Mouse (Mus musculus): Measurements from ENCODE around the gene Pde4b. TPM values are rescaled to one million over a fixed set of nuclear protein-coding genes. Genes with fewer than 3 reads are reported as not detected.
A peak's percentile ranks its signal among the peaks of the same experiment; 100 is the strongest.

Pde4b gene
- polyA plus RNA-seq, 1 experiment from 2014 or later, result 43.4 TPM

DNA sequence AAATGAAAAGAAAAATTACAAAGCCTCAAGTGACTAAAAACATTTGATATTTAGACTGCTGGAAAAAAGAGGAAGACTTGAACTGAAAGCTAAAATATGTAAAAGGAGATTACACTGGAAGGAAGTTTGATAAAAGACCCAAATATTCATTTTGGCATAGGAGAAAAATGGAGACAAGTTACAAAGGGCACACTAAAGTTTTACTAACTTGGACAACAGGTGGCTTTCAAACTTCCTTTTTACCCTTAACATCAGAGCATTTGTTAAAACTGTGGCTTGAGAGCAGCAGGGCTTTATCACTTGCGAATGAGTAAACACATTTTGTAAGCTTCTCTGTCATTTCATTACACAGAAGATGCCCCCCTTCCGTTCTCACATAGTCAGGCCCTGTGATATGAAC, 492.4 kb downstream of the Pde4b start:
- no peak overlapping the region for H3K4me2 ChIP-seq (ENCODE audit: low read length)
- H3K4me3 ChIP-seq (ENCODE audit: low read length), result no peak overlapping the region
- H3K27ac ChIP-seq (ENCODE audit: low read depth, low read length), result no peak overlapping the region
- no peak overlapping the region for H3K9ac ChIP-seq (ENCODE audit: low read depth, low read length)
- H3K9me3 ChIP-seq (ENCODE audit: control insufficient read depth, low read length), result no peaks in the 10 kb centered on the region
- no peaks in the 10 kb centered on the region for H3K27me3 ChIP-seq (replicated peaks; ENCODE audit: control insufficient read depth, insufficient read depth, low read length)
- no peak for ATAC-seq
- H3K36me3 ChIP-seq (ENCODE audit: control insufficient read depth, insufficient read depth, low read length), result no peaks in the 10 kb centered on the region
- WGBS, result 79% methylated on average over 2 of the region's 2 CpGs
- peaks cover 3% of the 10 kb centered on the region; the same call in 1 of the 2 replicates for H3K4me1 ChIP-seq (ENCODE audit: control insufficient read depth, insufficient read depth, low read depth, low read length)

DNA sequence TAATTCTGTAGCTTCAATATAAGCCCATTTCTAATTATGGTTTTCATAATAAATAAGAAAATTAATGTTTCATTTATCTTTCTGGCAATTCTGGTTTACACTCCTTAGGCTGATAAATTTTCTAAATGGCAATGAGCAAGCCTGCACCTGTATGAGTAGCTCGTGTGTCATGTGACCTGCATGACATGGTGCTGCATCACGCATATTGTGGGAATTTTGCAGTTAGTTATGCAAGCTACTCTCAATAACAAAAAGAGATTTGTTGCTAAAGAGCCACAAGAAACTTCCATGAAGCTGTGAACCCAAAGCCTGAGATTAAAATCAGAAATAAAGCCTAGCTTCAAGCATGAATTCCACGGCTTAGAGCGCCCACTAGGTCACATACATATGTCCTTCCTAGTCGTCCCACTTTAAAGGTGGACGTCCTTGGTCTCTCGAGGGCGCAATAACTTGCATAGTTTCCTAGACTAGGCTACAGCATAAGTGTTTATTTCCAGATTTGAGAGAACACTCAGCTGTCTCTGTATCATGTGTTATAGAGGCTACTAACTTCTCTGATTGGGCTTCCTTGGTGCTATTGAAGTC, 494.9 kb downstream of the Pde4b start:
- no peak overlapping the region for H3K9ac ChIP-seq (ENCODE audit: low read depth, low read length)
- ATAC-seq, result no peak
- 93% methylated on average over 8 of the region's 8 CpGs for WGBS

DNA sequence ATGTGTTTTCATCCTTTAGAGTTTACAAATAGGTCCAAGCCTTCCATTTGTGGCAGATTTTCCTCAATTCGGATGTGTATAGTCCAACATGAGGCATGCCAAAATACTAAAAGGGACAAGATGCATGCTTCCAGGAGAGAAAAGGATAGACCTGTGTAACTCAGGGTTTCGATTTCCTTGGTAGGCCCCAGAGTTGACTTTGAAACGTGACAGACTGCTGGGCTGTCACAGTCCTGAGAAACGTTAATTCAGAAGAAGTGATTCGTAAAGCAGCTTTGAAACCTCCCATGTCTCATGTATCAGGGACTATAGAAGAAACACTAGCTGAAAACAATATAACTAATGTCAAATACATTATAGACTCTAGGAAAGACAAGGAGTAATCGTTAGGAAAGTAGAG, 495.6 kb downstream of the Pde4b start:
- H3K36me3 ChIP-seq (ENCODE audit: control insufficient read depth, insufficient read depth, low read length), result no peaks in the 10 kb centered on the region
- H3K4me3 ChIP-seq (ENCODE audit: low read length), result no peak overlapping the region
- peaks cover 5% of the 10 kb centered on the region for H3K4me1 ChIP-seq (ENCODE audit: control insufficient read depth, insufficient read depth, low read depth, low read length)
- H3K27me3 ChIP-seq (replicated peaks; ENCODE audit: control insufficient read depth, insufficient read depth, low read length), result no peaks in the 10 kb centered on the region
- H3K4me2 ChIP-seq (ENCODE audit: low read length), result no peak overlapping the region
- H3K9me3 ChIP-seq (ENCODE audit: control insufficient read depth, low read length), result no peaks in the 10 kb centered on the region
- H3K9ac ChIP-seq (ENCODE audit: low read depth, low read length), result no peak overlapping the region
- no peak for ATAC-seq
- no peak overlapping the region for H3K27ac ChIP-seq (ENCODE audit: low read depth, low read length)
- 77% methylated on average over 6 of the region's 6 CpGs for WGBS

More for the DNA sequence above, 494.9 kb downstream of the Pde4b start:
- Histone ChIP-seq H3K27ac (ENCODE audit: low read depth, low read length) (no peak overlapping the region), H3K36me3 (ENCODE audit: control insufficient read depth, insufficient read depth, low read length) (no peaks in the 10 kb centered on the region), H3K27me3 (replicated peaks; ENCODE audit: control insufficient read depth, insufficient read depth, low read length) (no peaks in the 10 kb centered on the region), H3K4me3 (ENCODE audit: low read length) (no peak overlapping the region), H3K4me1 (ENCODE audit: control insufficient read depth, insufficient read depth, low read depth, low read length) (peaks cover 5% of the 10 kb centered on the region), H3K4me2 (ENCODE audit: low read length) (no peak overlapping the region), H3K9me3 (ENCODE audit: control insufficient read depth, low read length) (no peaks in the 10 kb centered on the region)

DNA sequence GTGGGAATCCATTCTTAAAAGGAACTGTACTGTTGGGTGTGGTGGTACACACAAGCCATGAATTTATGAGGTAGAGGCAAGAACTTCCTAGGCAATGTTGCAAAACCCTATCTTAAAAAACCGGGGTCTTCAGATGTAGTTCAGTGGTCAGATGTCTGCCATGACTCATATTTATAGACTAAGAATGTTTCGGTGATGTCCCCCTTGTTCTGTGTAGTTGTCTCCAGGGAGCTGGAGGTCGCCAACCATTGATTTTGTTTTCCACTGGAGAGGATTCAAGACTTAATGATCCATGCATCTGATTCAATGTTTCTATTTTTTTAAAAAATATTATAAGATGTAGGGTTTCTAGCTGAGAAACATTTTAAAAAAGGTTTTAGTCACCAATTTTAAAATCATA, 496.1 kb downstream of the Pde4b start:
- 72% methylated on average over 3 of the region's 3 CpGs for WGBS
- Histone ChIP-seq H3K4me1 (ENCODE audit: control insufficient read depth, insufficient read depth, low read depth, low read length) (peaks cover 8% of the 10 kb centered on the region), H3K9me3 (ENCODE audit: control insufficient read depth, low read length) (no peaks in the 10 kb centered on the region), H3K27ac (ENCODE audit: low read depth, low read length) (no peak overlapping the region), H3K4me2 (ENCODE audit: low read length) (no peak overlapping the region), H3K9ac (ENCODE audit: low read depth, low read length) (no peak overlapping the region), H3K4me3 (ENCODE audit: low read length) (no peak overlapping the region), H3K27me3 (replicated peaks; ENCODE audit: control insufficient read depth, insufficient read depth, low read length) (no peaks in the 10 kb centered on the region), H3K36me3 (ENCODE audit: control insufficient read depth, insufficient read depth, low read length) (no peaks in the 10 kb centered on the region)
- no peak for ATAC-seq

DNA sequence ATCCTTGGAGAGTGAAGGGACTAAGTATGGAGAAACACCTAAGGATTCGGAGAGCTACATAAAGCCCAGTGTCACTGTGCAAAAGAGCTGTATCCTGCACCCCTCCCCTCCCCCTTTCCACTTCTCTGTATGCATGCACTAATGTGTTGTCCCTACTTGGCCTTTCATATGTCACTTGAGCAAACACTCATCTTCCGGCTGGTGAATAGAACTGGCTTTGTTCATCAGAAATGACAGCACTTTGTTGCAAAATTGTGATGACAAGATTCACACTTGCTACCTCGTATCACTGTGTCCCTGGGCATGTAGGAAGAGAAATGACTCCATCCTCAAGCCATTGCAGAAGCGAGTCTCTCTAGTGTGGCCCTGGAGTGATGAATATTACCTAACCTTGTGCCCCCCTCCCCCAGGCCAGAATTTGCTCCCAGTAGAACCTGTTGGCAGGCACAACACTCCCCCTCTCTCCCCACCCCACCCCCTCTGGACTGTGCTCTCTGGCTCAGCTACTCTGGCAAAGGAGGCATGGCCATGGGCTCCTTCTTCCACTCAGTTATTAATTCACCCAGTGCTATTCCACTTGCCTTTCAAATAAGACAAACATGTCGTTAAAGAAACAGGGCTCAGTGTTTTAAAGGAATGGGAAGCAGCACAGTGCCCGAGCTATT, 497.4 kb downstream of the Pde4b start:
- no peak overlapping the region for H3K4me3 ChIP-seq (ENCODE audit: low read length)
- H3K27ac ChIP-seq (ENCODE audit: low read depth, low read length), result peak overlapping the region; percentile 23; the same call in 1 of the 2 replicates
- no peak overlapping the region for H3K9ac ChIP-seq (ENCODE audit: low read depth, low read length)
- 39% methylated on average over 6 of the region's 6 CpGs for WGBS
- peaks cover 17% of the 10 kb centered on the region for H3K4me1 ChIP-seq (ENCODE audit: control insufficient read depth, insufficient read depth, low read depth, low read length)
- peak; percentile 38; the same call in 1 of the 2 replicates for ATAC-seq
- no peaks in the 10 kb centered on the region for H3K27me3 ChIP-seq (replicated peaks; ENCODE audit: control insufficient read depth, insufficient read depth, low read length)
- H3K9me3 ChIP-seq (ENCODE audit: control insufficient read depth, low read length), result no peaks in the 10 kb centered on the region
- H3K36me3 ChIP-seq (ENCODE audit: control insufficient read depth, insufficient read depth, low read length), result no peaks in the 10 kb centered on the region
- no peak overlapping the region for H3K4me2 ChIP-seq (ENCODE audit: low read length)

DNA sequence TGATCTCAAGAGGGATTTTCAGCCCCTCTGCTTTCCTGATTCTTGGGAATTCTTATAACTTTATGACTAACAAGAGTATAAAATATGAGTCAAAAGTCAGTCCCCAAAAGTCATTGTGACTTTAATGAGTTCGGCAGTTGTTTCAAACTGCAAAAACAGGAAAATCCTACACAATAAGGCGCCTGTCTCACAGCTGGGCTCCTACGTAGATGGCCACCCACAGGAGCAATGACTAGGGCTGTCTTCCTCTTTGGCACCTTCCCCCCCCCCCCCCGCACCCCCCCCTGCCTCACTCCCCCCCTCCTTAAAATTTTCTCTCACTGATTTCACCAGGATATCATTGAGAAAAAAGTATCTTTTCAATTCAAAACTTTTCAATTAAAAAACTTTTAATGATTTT, 498.2 kb downstream of the Pde4b start:
- Histone ChIP-seq H3K27me3 (replicated peaks; ENCODE audit: control insufficient read depth, insufficient read depth, low read length) (no peaks in the 10 kb centered on the region), H3K9ac (ENCODE audit: low read depth, low read length) (no peak overlapping the region), H3K4me1 (ENCODE audit: control insufficient read depth, insufficient read depth, low read depth, low read length) (peaks cover 20% of the 10 kb centered on the region), H3K4me3 (ENCODE audit: low read length) (no peak overlapping the region), H3K36me3 (ENCODE audit: control insufficient read depth, insufficient read depth, low read length) (no peaks in the 10 kb centered on the region), H3K9me3 (ENCODE audit: control insufficient read depth, low read length) (no peaks in the 10 kb centered on the region), H3K27ac (ENCODE audit: low read depth, low read length) (no peak overlapping the region), H3K4me2 (ENCODE audit: low read length) (no peak overlapping the region)
- 42% methylated on average over 4 of the region's 4 CpGs for WGBS
- no peak for ATAC-seq

DNA sequence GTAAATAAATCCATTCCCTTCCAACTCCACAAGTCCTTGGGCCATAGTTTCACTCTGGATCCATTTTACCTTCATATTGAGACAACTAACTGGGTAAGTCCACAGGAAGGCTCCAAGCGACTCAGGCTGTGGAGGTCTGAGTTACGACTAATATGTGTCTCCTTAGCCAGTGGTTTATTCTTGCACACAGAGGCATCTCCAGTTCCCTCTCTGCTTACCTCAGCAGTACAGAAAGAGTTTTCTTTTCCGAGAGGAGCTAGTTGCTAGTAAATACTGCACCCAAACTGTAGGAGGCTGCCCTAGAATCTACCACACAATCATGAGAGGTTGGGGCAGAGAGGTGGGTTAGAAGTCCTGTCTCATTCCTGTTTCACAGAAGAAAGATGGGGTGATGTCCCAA, 499.4 kb downstream of the Pde4b start:
- Histone ChIP-seq H3K27ac (ENCODE audit: low read depth, low read length) (no peak overlapping the region), H3K9ac (ENCODE audit: low read depth, low read length) (no peak overlapping the region), H3K36me3 (ENCODE audit: control insufficient read depth, insufficient read depth, low read length) (no peaks in the 10 kb centered on the region), H3K9me3 (ENCODE audit: control insufficient read depth, low read length) (no peaks in the 10 kb centered on the region), H3K4me3 (ENCODE audit: low read length) (no peak overlapping the region), H3K4me1 (ENCODE audit: control insufficient read depth, insufficient read depth, low read depth, low read length) (peaks cover 22% of the 10 kb centered on the region), H3K27me3 (replicated peaks; ENCODE audit: control insufficient read depth, insufficient read depth, low read length) (no peaks in the 10 kb centered on the region), H3K4me2 (ENCODE audit: low read length) (no peak overlapping the region)
- WGBS, result 89% methylated on average over 3 of the region's 3 CpGs
- ATAC-seq, result no peak

DNA sequence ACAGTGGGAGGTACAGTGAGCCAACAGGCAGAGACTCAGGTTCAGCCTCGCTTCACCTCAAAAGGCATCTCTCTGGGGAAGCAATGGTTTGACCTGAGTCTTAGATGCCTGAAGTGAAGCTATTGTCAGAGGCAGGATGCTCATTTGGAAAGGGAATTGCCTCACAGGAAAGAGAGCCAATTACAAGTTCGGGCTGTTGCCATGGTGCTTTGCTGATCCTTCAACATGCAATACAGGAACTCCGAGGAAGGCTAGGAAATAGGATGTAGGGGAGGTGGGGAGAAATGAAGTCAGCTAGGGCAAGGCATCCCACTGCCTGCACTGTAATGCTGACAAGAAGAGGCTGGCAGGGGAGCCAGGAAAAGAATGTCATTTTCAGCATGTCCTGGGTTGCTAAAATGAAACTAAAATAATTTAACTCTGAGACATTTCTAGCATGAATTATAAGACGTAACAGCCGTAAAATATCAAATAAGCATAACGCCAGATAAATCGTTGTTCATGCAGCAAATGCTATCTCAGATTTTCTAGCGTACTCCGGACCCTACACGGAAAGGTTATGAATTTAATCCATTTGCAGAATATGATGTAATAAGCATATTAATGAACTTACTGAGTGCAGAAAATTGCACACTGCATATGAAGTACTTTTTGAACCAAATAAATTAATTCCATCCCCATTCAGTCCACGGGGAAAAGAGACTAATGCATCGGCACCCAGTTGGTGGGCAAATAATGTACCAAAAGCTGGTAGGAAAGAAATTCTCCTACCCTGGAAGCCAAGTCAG, 501.5 kb downstream of the Pde4b start:
- H3K27me3 ChIP-seq (replicated peaks; ENCODE audit: control insufficient read depth, insufficient read depth, low read length), result no peaks in the 10 kb centered on the region
- peaks cover 32% of the 10 kb centered on the region for H3K4me1 ChIP-seq (ENCODE audit: control insufficient read depth, insufficient read depth, low read depth, low read length)
- H3K36me3 ChIP-seq (ENCODE audit: control insufficient read depth, insufficient read depth, low read length), result no peaks in the 10 kb centered on the region
- H3K4me3 ChIP-seq (ENCODE audit: low read length), result peak overlapping the region; percentile 38
- H3K9me3 ChIP-seq (ENCODE audit: control insufficient read depth, low read length), result no peaks in the 10 kb centered on the region
- WGBS, result 13% methylated on average over 12 of the region's 12 CpGs
- peak overlapping the region; percentile 83 for H3K27ac ChIP-seq (ENCODE audit: low read depth, low read length)
- H3K9ac ChIP-seq (ENCODE audit: low read depth, low read length), result peak overlapping the region; percentile 59
- ATAC-seq, result peak; percentile 51
- peak overlapping the region; percentile 59 for H3K4me2 ChIP-seq (ENCODE audit: low read length)

DNA sequence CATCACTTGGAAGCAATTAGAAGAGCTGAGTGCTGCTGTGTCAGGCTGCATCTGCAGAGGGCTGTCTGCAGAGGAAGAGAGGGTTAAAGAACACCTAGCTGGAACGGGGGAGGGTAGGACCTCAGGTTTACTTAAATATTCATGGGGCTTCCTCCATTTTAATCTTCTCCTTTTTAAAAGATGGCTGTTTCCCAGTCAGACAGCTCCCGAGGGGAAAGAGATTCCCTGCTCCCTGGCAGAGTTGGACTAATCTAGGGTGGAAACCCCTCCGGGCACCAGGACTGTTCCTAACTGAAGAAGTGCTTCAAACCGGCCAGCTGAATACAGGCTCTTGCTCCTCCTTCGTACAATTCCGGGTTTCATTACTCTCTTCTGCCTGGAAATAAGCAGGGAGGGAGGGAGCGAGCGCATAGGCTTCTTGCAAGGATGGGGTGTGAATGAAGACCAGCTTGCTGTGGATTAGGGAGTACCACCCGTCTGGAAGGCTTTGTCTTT, 502.2 kb downstream of the Pde4b start:
- peak; percentile 77 for ATAC-seq
- Histone ChIP-seq H3K9ac (ENCODE audit: low read depth, low read length) (peak overlapping the region; percentile 59), H3K4me2 (ENCODE audit: low read length) (peak overlapping the region; percentile 59), H3K4me1 (ENCODE audit: control insufficient read depth, insufficient read depth, low read depth, low read length) (peaks cover 32% of the 10 kb centered on the region), H3K36me3 (ENCODE audit: control insufficient read depth, insufficient read depth, low read length) (no peaks in the 10 kb centered on the region), H3K9me3 (ENCODE audit: control insufficient read depth, low read length) (no peaks in the 10 kb centered on the region), H3K27me3 (replicated peaks; ENCODE audit: control insufficient read depth, insufficient read depth, low read length) (no peaks in the 10 kb centered on the region), H3K4me3 (ENCODE audit: low read length) (peak overlapping the region; percentile 38), H3K27ac (ENCODE audit: low read depth, low read length) (peak overlapping the region; percentile 83)
- WGBS, result 3% methylated on average over 9 of the region's 9 CpGs
